Mouse (Mus musculus): Measurements from ENCODE around the gene Tprn. TPM values are rescaled to one million over a fixed set of nuclear protein-coding genes. Genes with fewer than 3 reads are reported as not detected.

The Tprn gene
- polyA plus RNA-seq, 1 experiment from 2014 or later, result 15.6 TPM

GRCm38 (mm10) chr2:25285551-25285950 lies 23.1 kb downstream of the Tprn start:
- H3K4me2 ChIP-seq (ENCODE audit: low read length), result no peak overlapping the region
- H3K27me3 ChIP-seq (ENCODE audit: control insufficient read depth, insufficient read depth, low read depth, low read length), result peaks cover 19% of the 10 kb centered on the region
- no peak overlapping the region for H3K4me3 ChIP-seq (ENCODE audit: low read depth, low read length)
- H3K36me3 ChIP-seq (ENCODE audit: control insufficient read depth, insufficient read depth, low read length), result peaks cover 27% of the 10 kb centered on the region
- H3K27ac ChIP-seq (ENCODE audit: low read length), result no peak overlapping the region
- H3K4me1 ChIP-seq (ENCODE audit: control insufficient read depth, insufficient read depth, low read length), result peaks cover 8% of the 10 kb centered on the region
- no peak overlapping the region for H3K9ac ChIP-seq (ENCODE audit: low read depth, low read length)
- WGBS, result 92% methylated on average over 2 of the region's 2 CpGs
- no peaks in the 10 kb centered on the region for H3K9me3 ChIP-seq (replicated peaks; ENCODE audit: control insufficient read depth, low read length, poor library complexity, severe bottlenecking)
- ATAC-seq, result no peak

GRCm38 (mm10) chr2:25286314-25286713 lies 23.9 kb downstream of the Tprn start:
- H3K4me2 ChIP-seq (ENCODE audit: low read length), result no peak overlapping the region
- no peak overlapping the region for H3K27ac ChIP-seq (ENCODE audit: low read length)
- H3K4me3 ChIP-seq (ENCODE audit: low read depth, low read length), result no peak overlapping the region
- H3K9me3 ChIP-seq (replicated peaks; ENCODE audit: control insufficient read depth, low read length, poor library complexity, severe bottlenecking), result no peaks in the 10 kb centered on the region
- no peak overlapping the region for H3K9ac ChIP-seq (ENCODE audit: low read depth, low read length)
- 87% methylated on average over 1 of the region's 1 CpGs for WGBS
- peaks cover 14% of the 10 kb centered on the region for H3K4me1 ChIP-seq (ENCODE audit: control insufficient read depth, insufficient read depth, low read length)
- no peak for ATAC-seq
- peaks cover 26% of the 10 kb centered on the region for H3K27me3 ChIP-seq (ENCODE audit: control insufficient read depth, insufficient read depth, low read depth, low read length)
- peaks cover 22% of the 10 kb centered on the region for H3K36me3 ChIP-seq (ENCODE audit: control insufficient read depth, insufficient read depth, low read length)

GRCm38 (mm10) chr2:25286837-25287636 lies 24.6 kb downstream of the Tprn start:
- no peak for ATAC-seq
- Histone ChIP-seq H3K4me3 (ENCODE audit: low read depth, low read length) (no peak overlapping the region), H3K4me2 (ENCODE audit: low read length) (no peak overlapping the region), H3K4me1 (ENCODE audit: control insufficient read depth, insufficient read depth, low read length) (peaks cover 18% of the 10 kb centered on the region), H3K27me3 (ENCODE audit: control insufficient read depth, insufficient read depth, low read depth, low read length) (peaks cover 33% of the 10 kb centered on the region), H3K9me3 (replicated peaks; ENCODE audit: control insufficient read depth, low read length, poor library complexity, severe bottlenecking) (no peaks in the 10 kb centered on the region), H3K27ac (ENCODE audit: low read length) (no peak overlapping the region), H3K9ac (ENCODE audit: low read depth, low read length) (no peak overlapping the region), H3K36me3 (ENCODE audit: control insufficient read depth, insufficient read depth, low read length) (peaks cover 22% of the 10 kb centered on the region)
- WGBS, result 59% methylated on average over 7 of the region's 7 CpGs

- no peak within 1 kb of the TSS for H3K4me2 ChIP-seq (ENCODE audit: low read length)
- H3K9me3 ChIP-seq (replicated peaks; ENCODE audit: control insufficient read depth, low read length, poor library complexity, severe bottlenecking), result no peaks in the 10 kb centered on the region
- H3K27ac ChIP-seq (ENCODE audit: low read length), result no peak within 1 kb of the TSS
- peaks cover 23% of the 10 kb centered on the region for H3K4me1 ChIP-seq (ENCODE audit: control insufficient read depth, insufficient read depth, low read length)
- H3K27me3 ChIP-seq (ENCODE audit: control insufficient read depth, insufficient read depth, low read depth, low read length), result peaks cover 43% of the 10 kb centered on the region
- no peak within 1 kb of the TSS for H3K4me3 ChIP-seq (ENCODE audit: low read depth, low read length)
- peaks cover 19% of the 10 kb centered on the region for H3K36me3 ChIP-seq (ENCODE audit: control insufficient read depth, insufficient read depth, low read length)
- no peak within 1 kb of the TSS for H3K9ac ChIP-seq (ENCODE audit: low read depth, low read length)
- 81% methylated on average over 6 of the region's 6 CpGs for WGBS
- no peak for ATAC-seq
Observed at GRCm38 (mm10) chr2:25287927-25288649, 25.7 kb downstream of the Tprn start, which contains the start of gene Tmem210. Gene Tmem210 (plus strand): TSS chr2:25288145.

- H3K36me3 ChIP-seq (ENCODE audit: control insufficient read depth, insufficient read depth, low read length), result peaks cover 19% of the 10 kb centered on the region
- WGBS, result 86% methylated on average over 7 of the region's 7 CpGs
- no peaks in the 10 kb centered on the region for H3K9me3 ChIP-seq (replicated peaks; ENCODE audit: control insufficient read depth, low read length, poor library complexity, severe bottlenecking)
- no peak overlapping the region for H3K9ac ChIP-seq (ENCODE audit: low read depth, low read length)
- H3K4me3 ChIP-seq (ENCODE audit: low read depth, low read length), result no peak overlapping the region
- ATAC-seq, result no peak
- peaks cover 23% of the 10 kb centered on the region for H3K4me1 ChIP-seq (ENCODE audit: control insufficient read depth, insufficient read depth, low read length)
- H3K27ac ChIP-seq (ENCODE audit: low read length), result no peak overlapping the region
- peaks cover 50% of the 10 kb centered on the region for H3K27me3 ChIP-seq (ENCODE audit: control insufficient read depth, insufficient read depth, low read depth, low read length)
- H3K4me2 ChIP-seq (ENCODE audit: low read length), result no peak overlapping the region
Observed at GRCm38 (mm10) chr2:25288734-25289345, 26.4 kb downstream of the Tprn start.

- Histone ChIP-seq H3K9ac (ENCODE audit: low read depth, low read length) (peak within 1 kb of the TSS; percentile 42; the same call in 1 of the 2 replicates), H3K4me1 (ENCODE audit: control insufficient read depth, insufficient read depth, low read length) (peaks cover 23% of the 10 kb centered on the region), H3K27me3 (ENCODE audit: control insufficient read depth, insufficient read depth, low read depth, low read length) (peaks cover 58% of the 10 kb centered on the region), H3K9me3 (replicated peaks; ENCODE audit: control insufficient read depth, low read length, poor library complexity, severe bottlenecking) (no peaks in the 10 kb centered on the region), H3K4me2 (ENCODE audit: low read length) (peak within 1 kb of the TSS; percentile 35), H3K36me3 (ENCODE audit: control insufficient read depth, insufficient read depth, low read length) (peaks cover 19% of the 10 kb centered on the region), H3K27ac (ENCODE audit: low read length) (no peak within 1 kb of the TSS), H3K4me3 (ENCODE audit: low read depth, low read length) (peak within 1 kb of the TSS; percentile 5)
- no peak for ATAC-seq
- 6% methylated on average over 11 of the region's 11 CpGs for WGBS
Observed at GRCm38 (mm10) chr2:25289651-25290050, 27.2 kb downstream of the Tprn start, which contains the start of gene Lrrc26. Gene Lrrc26 (plus strand): TSS chr2:25289915.

- H3K9me3 ChIP-seq (replicated peaks; ENCODE audit: control insufficient read depth, low read length, poor library complexity, severe bottlenecking), result no peaks in the 10 kb centered on the region
- peak; percentile 65 for ATAC-seq
- H3K27me3 ChIP-seq (ENCODE audit: control insufficient read depth, insufficient read depth, low read depth, low read length), result peaks cover 62% of the 10 kb centered on the region
- peak overlapping the region; percentile 35 for H3K4me2 ChIP-seq (ENCODE audit: low read length)
- peaks cover 23% of the 10 kb centered on the region for H3K4me1 ChIP-seq (ENCODE audit: control insufficient read depth, insufficient read depth, low read length)
- H3K27ac ChIP-seq (ENCODE audit: low read length), result no peak overlapping the region
- WGBS, result 1% methylated on average over 54 of the region's 54 CpGs
- peaks cover 18% of the 10 kb centered on the region for H3K36me3 ChIP-seq (ENCODE audit: control insufficient read depth, insufficient read depth, low read length)
- peak overlapping the region; percentile 42; the same call in 1 of the 2 replicates for H3K9ac ChIP-seq (ENCODE audit: low read depth, low read length)
- peak overlapping the region; percentile 5 for H3K4me3 ChIP-seq (ENCODE audit: low read depth, low read length)
Observed at GRCm38 (mm10) chr2:25290101-25290815, 27.8 kb downstream of the Tprn start.

- peak overlapping the region; percentile 42; the same call in 1 of the 2 replicates for H3K9ac ChIP-seq (ENCODE audit: low read depth, low read length)
- peak overlapping the region; percentile 35 for H3K4me2 ChIP-seq (ENCODE audit: low read length)
- peaks cover 23% of the 10 kb centered on the region for H3K4me1 ChIP-seq (ENCODE audit: control insufficient read depth, insufficient read depth, low read length)
- peaks cover 18% of the 10 kb centered on the region; the same call in 1 of the 2 replicates for H3K36me3 ChIP-seq (ENCODE audit: control insufficient read depth, insufficient read depth, low read length)
- ATAC-seq, result peak; percentile 29
- peak overlapping the region; percentile 5 for H3K4me3 ChIP-seq (ENCODE audit: low read depth, low read length)
- no peak overlapping the region for H3K27ac ChIP-seq (ENCODE audit: low read length)
- WGBS, result 1% methylated on average over 18 of the region's 18 CpGs
- H3K27me3 ChIP-seq (ENCODE audit: control insufficient read depth, insufficient read depth, low read depth, low read length), result peaks cover 62% of the 10 kb centered on the region
- H3K9me3 ChIP-seq (replicated peaks; ENCODE audit: control insufficient read depth, low read length, poor library complexity, severe bottlenecking), result no peaks in the 10 kb centered on the region
Observed at GRCm38 (mm10) chr2:25290816-25291130, 28.4 kb downstream of the Tprn start.
